Mouse (Mus musculus): Measurements from ENCODE around the gene Gm37240.

The Gm37240 gene

GRCm38 (mm10) chr3:84512774-84513515 lies 1374.4 kb downstream of the Gm37240 start:
- no peak for DNase-seq (ENCODE audit: low spot score)

DNA sequence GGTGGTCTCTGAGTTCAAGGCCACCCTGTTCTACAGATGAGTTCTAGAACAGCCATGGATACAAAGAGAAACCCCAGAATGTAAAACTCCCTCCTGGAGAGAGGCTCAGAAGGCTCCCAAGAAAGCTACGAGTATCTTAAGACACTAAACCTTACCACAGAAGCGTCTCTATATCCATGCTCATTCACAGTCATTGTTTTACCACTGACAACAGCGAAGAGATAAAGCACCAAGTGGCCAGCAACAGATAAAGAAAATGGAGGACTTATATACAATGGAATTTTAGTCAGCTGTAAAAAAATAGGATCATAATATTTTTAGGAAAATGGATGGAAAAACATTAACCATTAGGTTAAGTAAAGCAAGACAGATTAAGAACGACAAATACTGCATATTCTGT lies 1382.1 kb downstream of the Gm37240 start:
- DNase-seq (ENCODE audit: low spot score): no peak

GRCm38 (mm10) chr3:84504291-84504690 lies 1383.0 kb downstream of the Gm37240 start:
- DNase-seq (ENCODE audit: low spot score): no peak

GRCm38 (mm10) chr3:84502101-84502500 lies 1385.2 kb downstream of the Gm37240 start:
- no peak for DNase-seq (ENCODE audit: low spot score)

DNA sequence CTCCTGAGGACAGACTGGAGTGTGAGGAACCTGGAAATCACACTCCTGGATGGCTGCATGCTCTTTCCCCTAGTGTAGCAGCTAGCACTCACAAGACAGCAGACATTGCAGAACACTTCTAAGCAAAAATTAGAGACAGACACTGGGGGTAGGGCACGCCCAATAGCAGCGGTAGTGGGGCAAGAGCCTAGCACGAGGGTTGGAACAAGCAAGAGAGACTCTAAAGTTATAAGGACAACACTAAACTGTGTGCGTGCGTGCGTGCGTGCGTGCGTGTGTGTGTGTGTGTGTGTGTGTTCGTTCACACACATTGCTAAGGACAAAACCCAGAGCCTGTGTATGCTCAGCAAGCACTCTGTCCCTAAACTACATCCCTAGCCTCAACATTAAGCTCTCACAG lies 1386.8 kb downstream of the Gm37240 start:
- no peak for DNase-seq (ENCODE audit: low spot score)

DNA sequence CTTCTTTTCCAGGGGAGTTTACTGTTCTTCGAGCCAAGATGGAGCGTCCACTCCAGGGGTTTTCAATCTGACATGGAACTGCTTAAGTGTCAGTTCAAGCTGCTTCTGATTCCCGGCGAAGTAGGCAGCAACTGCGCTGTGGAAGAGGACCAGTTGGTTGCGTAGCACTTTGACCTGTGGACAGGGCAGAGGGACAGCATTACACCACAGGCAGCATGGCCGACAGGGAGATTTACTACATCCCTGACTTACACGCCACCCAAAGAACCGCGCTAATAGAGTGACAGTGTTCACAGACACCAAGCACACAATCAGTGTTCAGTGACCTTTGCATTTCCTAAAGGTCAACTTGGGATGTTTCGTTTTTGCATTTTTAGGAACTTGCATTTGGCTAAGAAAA lies 1389.6 kb downstream of the Gm37240 start:
- no peak for DNase-seq (ENCODE audit: low spot score)

DNA sequence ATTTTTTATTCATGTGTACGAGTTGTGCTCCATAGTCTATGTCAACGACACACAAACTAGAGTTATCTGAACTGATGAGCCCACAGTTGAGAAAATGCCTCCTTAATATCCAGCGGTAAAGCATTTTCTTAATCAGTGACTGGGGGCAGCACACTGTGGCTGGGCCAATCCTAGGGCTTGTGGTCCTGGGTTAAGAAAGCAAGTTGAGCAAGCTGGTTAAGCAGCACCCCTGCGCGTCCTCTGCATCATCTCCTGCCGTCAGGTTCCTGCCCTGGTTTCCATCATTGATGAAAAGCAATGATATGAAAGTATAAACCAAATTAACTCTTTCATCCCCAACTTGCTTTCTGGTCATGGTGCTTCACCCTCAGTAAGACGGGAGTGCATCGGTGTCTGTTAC lies 1394.7 kb downstream of the Gm37240 start:
- DNase-seq (ENCODE audit: low spot score): no peak

DNA sequence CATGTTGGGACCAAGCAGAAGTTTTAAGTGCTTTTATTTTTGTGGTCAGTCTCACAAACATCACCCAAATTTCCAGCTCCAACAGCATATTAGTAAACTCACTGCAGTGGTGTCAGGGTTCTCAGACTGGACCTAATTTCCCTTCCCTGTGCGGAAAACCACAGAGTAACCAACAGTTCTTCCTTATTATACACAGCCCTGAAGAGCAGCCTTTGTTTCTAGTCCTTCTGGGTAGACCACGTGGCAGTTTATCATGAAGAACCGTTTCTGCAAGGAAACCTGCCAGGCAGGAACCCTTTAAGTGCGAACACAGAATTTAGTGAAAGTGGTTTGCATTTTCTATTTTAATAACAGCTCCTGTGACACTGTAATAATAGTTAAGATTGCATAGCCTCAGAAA lies 1395.2 kb downstream of the Gm37240 start:
- DNase-seq (ENCODE audit: low spot score): no peak

GRCm38 (mm10) chr3:84488716-84489115 lies 1398.6 kb downstream of the Gm37240 start:
- no peak for DNase-seq (ENCODE audit: low spot score)

- DNase-seq (ENCODE audit: low spot score): no peak
These were observed 1402.4 kb downstream of the Gm37240 start for GRCm38 (mm10) chr3:84484891-84485290.

GRCm38 (mm10) chr3:84484333-84484732 lies 1403.0 kb downstream of the Gm37240 start:
- no peak for DNase-seq (ENCODE audit: low spot score)

DNA sequence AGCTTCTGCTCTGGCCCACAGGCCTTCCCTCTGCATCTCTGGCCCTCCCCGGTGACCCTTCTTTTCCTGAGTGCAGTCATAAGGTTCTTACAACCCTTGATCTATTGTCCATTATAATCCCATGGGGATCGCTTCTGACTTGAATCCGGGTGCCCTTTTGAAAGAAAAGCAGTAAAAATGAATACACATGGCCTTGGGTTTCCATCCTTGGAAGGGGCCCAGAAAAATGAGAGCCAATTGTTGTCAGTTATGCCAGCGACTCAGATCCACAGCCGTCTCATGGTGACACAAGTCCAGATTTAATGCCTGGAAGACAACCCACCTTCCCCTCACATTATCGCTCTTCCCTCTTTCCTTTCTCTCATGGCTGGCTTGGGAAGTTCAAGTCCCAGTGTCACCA lies 1405.2 kb downstream of the Gm37240 start:
- DNase-seq (ENCODE audit: low spot score): no peak

DNA sequence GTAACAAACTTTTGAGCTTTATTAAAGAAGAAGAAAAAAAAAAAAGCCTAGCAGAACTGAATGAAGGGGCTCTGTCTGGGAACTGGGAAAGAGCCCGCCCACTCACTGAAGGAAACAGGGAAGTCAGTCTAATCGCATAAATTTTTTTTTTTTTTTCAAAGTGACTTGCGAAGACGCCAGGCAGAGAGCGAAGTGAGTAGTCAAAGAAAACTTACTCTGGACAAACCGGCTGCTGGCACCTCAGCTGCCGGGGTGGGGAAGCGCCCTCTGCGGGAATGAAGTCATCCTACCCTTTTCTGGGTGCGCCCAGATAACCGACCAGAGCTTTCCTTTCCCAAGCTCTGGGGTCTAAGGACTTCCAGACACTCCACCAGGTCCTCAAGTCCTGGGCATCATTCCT lies 1406.2 kb downstream of the Gm37240 start:
- DNase-seq (ENCODE audit: low spot score): peak; percentile 64

DNA sequence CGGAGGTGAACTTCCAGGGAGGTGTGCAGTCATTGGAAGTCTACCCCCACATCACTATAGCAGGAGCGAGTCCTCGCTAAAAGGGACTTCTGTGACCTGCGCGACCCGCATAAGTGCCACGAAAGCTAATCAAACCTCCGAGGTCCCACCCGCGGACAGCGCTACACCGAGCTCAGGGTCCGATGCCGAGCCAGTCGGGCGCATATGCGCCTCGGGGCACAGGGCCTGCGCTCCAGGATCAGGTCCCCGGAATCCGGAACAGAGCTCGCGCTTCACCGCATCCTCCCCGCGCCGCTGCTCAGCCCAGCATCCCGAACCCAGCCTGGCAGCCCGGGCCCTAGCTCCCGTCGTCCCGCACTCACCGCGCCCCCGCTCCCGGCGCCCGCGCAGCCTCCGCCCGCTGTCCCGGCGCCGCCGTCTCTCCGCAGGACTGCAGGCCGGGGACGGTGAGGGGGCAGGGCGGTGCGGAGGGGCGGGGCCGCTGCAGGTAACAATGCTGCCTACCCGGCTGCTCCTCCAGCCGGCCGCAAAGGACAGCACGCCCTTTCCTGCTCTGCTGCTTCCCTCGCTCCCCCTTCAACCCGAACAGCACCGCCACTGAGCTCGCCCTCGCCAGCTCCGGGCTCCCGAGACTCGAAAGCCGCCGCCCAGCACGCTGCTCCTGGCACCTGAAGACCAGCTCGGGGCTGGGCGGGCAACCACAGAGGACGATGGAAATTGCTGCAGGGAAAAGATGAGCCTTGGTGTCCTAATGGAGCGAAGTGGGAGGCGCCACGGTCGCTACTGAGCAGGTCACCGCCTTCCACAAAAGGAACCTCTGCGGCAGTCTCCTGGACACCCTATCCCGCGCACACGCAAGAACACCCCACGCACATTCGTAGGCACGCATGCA lies 1407.1 kb downstream of the Gm37240 start, which contains the start of gene Fhdc1:
Gene Fhdc1 (minus strand): TSS at position 424 of the 892 bp plus-strand sequence.
- DNase-seq (ENCODE audit: low spot score): peak; percentile 51

DNA sequence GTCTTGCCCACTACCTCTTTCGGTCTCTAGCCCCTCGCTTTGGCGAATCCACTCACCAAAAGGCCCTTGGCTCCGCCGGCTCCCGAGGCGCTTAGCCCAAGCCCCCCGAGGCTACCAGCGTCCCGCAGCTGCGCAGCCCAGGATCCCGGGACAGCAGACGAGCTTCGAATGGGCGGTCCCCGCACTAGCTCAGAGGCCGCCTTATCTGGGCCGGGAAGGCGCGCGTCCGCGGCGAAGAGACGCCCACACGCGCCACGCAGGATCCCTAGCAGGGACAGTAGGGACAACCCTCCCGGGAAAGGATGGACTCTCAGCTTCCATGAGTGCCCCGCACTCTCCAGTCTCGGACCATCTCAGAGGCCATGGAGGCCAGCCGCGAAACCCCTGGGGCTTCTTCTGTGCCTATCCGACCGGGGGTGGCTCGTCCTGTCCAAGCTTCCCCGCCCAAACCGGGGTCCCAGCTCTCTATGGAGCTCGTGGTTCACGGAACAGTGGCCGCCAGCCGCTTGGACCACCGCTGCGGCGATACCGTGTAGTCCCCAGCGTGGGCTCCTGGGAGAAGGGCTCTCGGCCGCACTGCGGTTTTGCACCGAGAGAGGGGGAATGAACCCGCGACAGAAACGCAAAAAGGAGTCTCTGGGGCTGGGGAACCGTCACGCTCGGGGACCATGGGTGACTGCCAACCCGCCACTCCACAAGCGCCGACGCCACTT lies 1407.9 kb downstream of the Gm37240 start:
- DNase-seq (ENCODE audit: low spot score): peak; percentile 57

DNA sequence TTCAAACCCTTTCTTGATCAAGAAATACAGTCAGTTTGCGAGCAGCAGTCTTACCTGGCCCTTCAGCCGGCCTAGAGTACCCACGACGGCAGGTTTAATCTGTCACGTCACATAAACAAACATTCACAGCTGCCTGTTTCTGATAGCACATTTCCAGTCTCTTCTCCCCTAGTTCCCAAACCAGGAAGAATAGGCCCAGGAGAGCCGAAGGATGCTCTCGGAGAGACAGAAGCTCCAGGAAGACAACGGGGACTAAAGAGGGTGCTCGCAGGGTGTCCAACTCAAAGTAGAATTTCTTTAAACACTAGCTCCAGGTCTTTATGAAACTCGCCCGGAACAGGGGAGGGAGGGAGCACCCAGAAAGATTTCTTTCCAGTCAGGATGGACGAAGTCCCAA lies 1408.4 kb downstream of the Gm37240 start:
- DNase-seq (ENCODE audit: low spot score): no peak

DNA sequence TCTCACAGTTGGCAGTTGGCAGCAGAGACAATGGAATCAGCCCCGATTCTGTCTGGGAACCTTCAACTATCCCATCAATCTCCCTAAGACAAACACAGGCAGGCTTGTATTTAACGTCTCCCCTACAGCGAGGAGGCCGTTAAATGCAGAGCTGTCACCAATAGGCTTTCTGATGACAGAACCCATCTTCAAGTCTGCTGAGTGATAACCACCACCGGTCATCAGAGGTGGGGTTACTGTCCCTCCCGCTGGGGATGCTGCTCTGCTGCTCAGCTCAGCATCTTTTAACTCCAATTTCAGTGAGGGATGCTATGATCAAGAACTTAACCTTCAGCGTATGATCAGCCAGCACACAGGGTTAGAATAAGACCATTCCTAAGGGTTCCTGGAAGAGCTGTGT lies 1409.1 kb downstream of the Gm37240 start:
- peak; percentile 13 for DNase-seq (ENCODE audit: low spot score)

- DNase-seq (ENCODE audit: low spot score): no peak
These were observed 1409.8 kb downstream of the Gm37240 start for GRCm38 (mm10) chr3:84477498-84477897.

DNA sequence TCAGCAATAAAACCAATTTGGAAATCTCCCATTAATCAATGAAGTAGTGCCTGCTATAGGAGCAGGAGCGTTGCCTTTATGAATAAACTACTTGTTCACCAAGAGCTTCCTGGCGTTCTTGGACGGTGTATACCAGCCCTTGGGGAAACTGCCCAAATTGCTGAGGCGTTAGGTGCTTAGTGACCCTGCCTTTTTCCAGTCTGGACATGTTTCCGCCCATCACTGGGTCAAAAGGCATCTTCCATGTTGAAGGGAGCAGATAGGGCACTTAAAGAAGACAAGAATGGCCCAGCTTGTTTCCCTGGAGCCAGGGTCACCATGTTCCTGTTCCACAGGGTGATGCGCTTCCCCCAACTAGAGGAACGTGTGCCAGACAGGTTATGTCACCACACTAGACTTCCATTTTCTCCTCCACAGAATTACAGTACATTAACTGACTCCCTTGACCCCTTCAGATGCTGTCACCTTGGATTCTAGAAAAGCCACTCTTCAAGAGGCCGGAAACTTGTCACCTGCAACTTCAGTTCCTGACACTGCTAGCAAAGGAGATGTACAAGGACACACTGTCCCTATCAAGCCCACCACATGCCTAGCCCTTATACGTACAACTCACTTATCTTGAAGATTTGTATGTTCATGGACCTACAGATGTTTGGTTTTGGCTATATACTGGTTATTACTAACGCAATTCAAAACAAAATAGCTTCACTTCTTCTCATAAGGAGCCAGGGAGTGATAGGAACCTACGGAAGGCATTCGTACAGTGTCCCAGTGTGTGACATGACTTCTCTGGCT lies 1412.1 kb downstream of the Gm37240 start:
- no peak for DNase-seq (ENCODE audit: low spot score)

- no peak for DNase-seq (ENCODE audit: low spot score)
These were observed 1412.9 kb downstream of the Gm37240 start for GRCm38 (mm10) chr3:84474398-84474797.

DNA sequence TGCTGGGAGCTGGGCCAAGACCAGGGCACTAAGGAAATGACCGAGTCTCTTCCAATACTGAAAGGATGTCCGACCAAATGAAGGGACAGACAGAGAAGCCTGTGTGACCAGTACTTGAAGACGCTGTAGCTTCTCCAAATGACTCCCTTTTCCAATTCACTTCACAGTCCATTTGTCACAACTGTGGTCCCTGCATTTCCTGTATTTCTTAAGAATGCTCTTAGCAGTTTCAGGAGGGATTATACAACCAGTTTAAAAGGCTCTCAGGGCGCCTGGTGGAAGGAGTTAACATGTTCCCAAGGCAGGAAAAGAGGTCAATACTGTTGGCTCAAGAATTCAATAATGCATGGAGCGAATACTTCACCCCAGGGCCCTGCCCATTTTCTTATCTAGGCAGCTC lies 1414.4 kb downstream of the Gm37240 start:
- DNase-seq (ENCODE audit: low spot score): peak; percentile 26

DNA sequence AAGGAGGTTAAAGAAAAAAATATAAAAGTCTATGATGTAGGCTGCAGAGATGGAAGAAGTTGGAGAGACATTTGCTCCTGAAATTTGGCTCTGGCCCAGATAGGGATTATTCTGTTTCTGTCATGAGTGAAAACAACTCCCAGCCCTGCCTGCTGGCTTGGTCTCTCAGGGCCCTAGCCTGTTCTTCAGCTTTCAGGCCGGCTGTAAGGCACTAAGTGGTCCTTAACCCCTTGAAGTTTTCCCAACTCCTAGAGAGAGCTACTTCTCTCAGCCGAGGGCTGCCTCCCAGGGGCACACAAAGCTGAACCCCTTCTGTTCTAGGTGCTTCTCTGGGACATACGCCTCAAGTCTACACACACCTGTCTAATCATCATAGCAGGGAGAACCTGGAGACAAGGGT lies 1414.8 kb downstream of the Gm37240 start:
- DNase-seq (ENCODE audit: low spot score): no peak

Data from retina, embryonic 14.5 days (tissue).